Mouse (Mus musculus) heart, adult 18-20 months (tissue): Measurements from ENCODE around the gene Rpp25l. TPM values are rescaled to one million over a fixed set of nuclear protein-coding genes. Genes with fewer than 3 reads are reported as not detected.
"Not testable (repeated sequence)": the region's sequence is repeated elsewhere in the genome, so short reads cannot be mapped to it uniquely, and the experiment has no call there.

Experiments used
- DNase-seq, 2 experiments: peaks; one replicate each; pipeline ENCODE4 v3.0.0; 2021 to 2022; ENCODE audit warnings: mixed read lengths in 1 of 2
- total RNA-seq, 2 experiments: library from RNA; stranded (reverse); gene quantifications; 2 replicates each; pipeline ENCODE4 v1.2.3; 2021

The Rpp25l gene
- total RNA-seq, 2 experiments from 2014 or later, result 35.0 to 37.3 TPM

- peak; percentile 85 to 91 for DNase-seq
Observed at GRCm38 (mm10) chr4:41696930-41697841, 16.1 kb downstream of the Rpp25l start, which contains the start of gene Cntfr. Gene Cntfr, minus strand, starts transcription at chr4:41697089.

- DNase-seq, result not testable (repeated sequence)
Observed at GRCm38 (mm10) chr4:41696452-41696851, 16.9 kb downstream of the Rpp25l start.

GRCm38 (mm10) chr4:41695800-41696199 lies 17.5 kb downstream of the Rpp25l start:
- DNase-seq, result not testable (repeated sequence)

- DNase-seq, result not testable (repeated sequence)
Observed at GRCm38 (mm10) chr4:41693511-41693910, 19.8 kb downstream of the Rpp25l start.

- DNase-seq, result not testable (repeated sequence)
Observed at GRCm38 (mm10) chr4:41690014-41690413, 23.3 kb downstream of the Rpp25l start.

- DNase-seq, result not testable (repeated sequence)
Observed at GRCm38 (mm10) chr4:41688562-41688961, 24.8 kb downstream of the Rpp25l start.

GRCm38 (mm10) chr4:41685882-41686492 lies 27.3 kb downstream of the Rpp25l start:
- not testable (repeated sequence) for DNase-seq

GRCm38 (mm10) chr4:41684931-41685453 lies 28.3 kb downstream of the Rpp25l start:
- not testable (repeated sequence) for DNase-seq

GRCm38 (mm10) chr4:41684131-41684930 lies 29.0 kb downstream of the Rpp25l start:
- not testable (repeated sequence) for DNase-seq

GRCm38 (mm10) chr4:41683303-41683702 lies 30.0 kb downstream of the Rpp25l start:
- not testable (repeated sequence) for DNase-seq

GRCm38 (mm10) chr4:41682789-41683188 lies 30.5 kb downstream of the Rpp25l start:
- no peak for DNase-seq

- no peak for DNase-seq
Observed at GRCm38 (mm10) chr4:41681947-41682346, 31.4 kb downstream of the Rpp25l start.

- DNase-seq, result no peak
Observed at GRCm38 (mm10) chr4:41681176-41681575, 32.2 kb downstream of the Rpp25l start.

- no peak for DNase-seq
Observed at GRCm38 (mm10) chr4:41679291-41679690, 34.0 kb downstream of the Rpp25l start.

GRCm38 (mm10) chr4:41678863-41679262 lies 34.5 kb downstream of the Rpp25l start:
- DNase-seq, result no peak

GRCm38 (mm10) chr4:41677006-41677629 lies 36.2 kb downstream of the Rpp25l start:
- no peak for DNase-seq

GRCm38 (mm10) chr4:41676248-41677005 lies 36.9 kb downstream of the Rpp25l start:
- DNase-seq, result no peak

- no peak for DNase-seq
Observed at GRCm38 (mm10) chr4:41673186-41673585, 40.1 kb downstream of the Rpp25l start.

- DNase-seq, result no peak
Observed at GRCm38 (mm10) chr4:41672522-41672963, 40.8 kb downstream of the Rpp25l start.

- DNase-seq, result no peak
Observed at GRCm38 (mm10) chr4:41671963-41672480, 41.3 kb downstream of the Rpp25l start.
